Mouse (Mus musculus) hindbrain, embryonic 16.5 days (tissue): ENCODE measurements at regions not wholly inside any gene's neighbourhood (a gene's known extent, or its start where the extent isn't known, plus 50 kb on each side); places are given as distances from the start of the nearest gene placed in this dataset.
A peak's percentile ranks its signal among the peaks of the same experiment; 100 is the strongest.

Experiments used
- ATAC-seq: fragments of 200-750 bp; cut with Nextera tagmentation; 2 replicates; pipeline ENCODE4 v1.8.0; 2017; ENCODE audit warnings: moderate TSS enrichment, moderate library complexity
- H3K27ac ChIP-seq: fragments of 300-500 bp; sonication (generic); 2 replicates; pipeline ENCODE4 v1.5.1; 2014; ENCODE audit warnings: low read depth, mild to moderate bottlenecking, control low read depth, low read length, moderate library complexity
- H3K27me3 ChIP-seq: fragments of 300-500 bp; sonication (generic); replicated peaks from 2 replicates; pipeline ENCODE4 v1.6.1; 2014; ENCODE audit warnings: low read length; ENCODE audit not compliant: control insufficient read depth, insufficient read depth
- H3K36me3 ChIP-seq: fragments of 300-500 bp; sonication (generic); 2 replicates; pipeline ENCODE4 v1.6.1; 2014; ENCODE audit warnings: mild to moderate bottlenecking, low read length, moderate library complexity, mixed read lengths; ENCODE audit not compliant: control insufficient read depth, insufficient read depth
- H3K4me1 ChIP-seq: fragments of 300-500 bp; sonication (generic); 2 replicates; pipeline ENCODE4 v1.6.1; 2014; ENCODE audit warnings: low read depth, low read length; ENCODE audit not compliant: control insufficient read depth, insufficient read depth
- H3K4me2 ChIP-seq: fragments of 300-500 bp; sonication (generic); 2 replicates; pipeline ENCODE4 v1.6.1; 2014; ENCODE audit warnings: mild to moderate bottlenecking, low read length, control low read depth, moderate library complexity
- H3K4me3 ChIP-seq: fragments of 300-500 bp; sonication (generic); 2 replicates; pipeline ENCODE4 v1.5.1; 2014; ENCODE audit warnings: mild to moderate bottlenecking, low read length, control low read depth, moderate library complexity
- H3K9ac ChIP-seq: fragments of 300-500 bp; sonication (generic); 2 replicates; pipeline ENCODE4 v1.6.1; 2014; ENCODE audit warnings: low read depth, mild to moderate bottlenecking, control low read depth, low read length, moderate library complexity
- H3K9me3 ChIP-seq: fragments of 300-500 bp; sonication (generic); 2 replicates; pipeline ENCODE4 v1.6.1; 2014; ENCODE audit warnings: mild to moderate bottlenecking, low read length, moderate library complexity; ENCODE audit not compliant: control insufficient read depth
- WGBS: fragments of 180-500 bp; shearing (Covaris S2); extraction: QIAGEN DNeasy Blood & Tissue Kit; methylation state at CpG from one replicate; pipeline ENCODE4 v1.1.7; 2014; 5-methylcytosine and 5-hydroxymethylcytosine counted together

- Histone ChIP-seq H3K9ac (no peak overlapping the region), H3K4me2 (no peak overlapping the region), H3K4me1 (no peaks in the 10 kb centered on the region), H3K27ac (no peak overlapping the region), H3K9me3 (no peaks in the 10 kb centered on the region), H3K36me3 (no peaks in the 10 kb centered on the region), H3K27me3 (no peaks in the 10 kb centered on the region), H3K4me3 (no peak overlapping the region)
- no peak for ATAC-seq
- 80% methylated on average over 8 of the region's 8 CpGs for whole genome bisulfite sequencing
These were observed 494.7 kb downstream of the Ppargc1a start for GRCm38 (mm10) chr5:51072674-51073468.

- Histone ChIP-seq H3K9ac (no peak overlapping the region), H3K4me2 (no peak overlapping the region), H3K27me3 (no peaks in the 10 kb centered on the region), H3K36me3 (no peaks in the 10 kb centered on the region), H3K9me3 (no peaks in the 10 kb centered on the region), H3K4me1 (no peaks in the 10 kb centered on the region), H3K27ac (no peak overlapping the region), H3K4me3 (no peak overlapping the region)
- 83% methylated on average over 2 of the region's 2 CpGs for WGBS
- ATAC-seq: no peak
These were observed 495.4 kb downstream of the Ppargc1a start for GRCm38 (mm10) chr5:51072146-51072545.

DNA sequence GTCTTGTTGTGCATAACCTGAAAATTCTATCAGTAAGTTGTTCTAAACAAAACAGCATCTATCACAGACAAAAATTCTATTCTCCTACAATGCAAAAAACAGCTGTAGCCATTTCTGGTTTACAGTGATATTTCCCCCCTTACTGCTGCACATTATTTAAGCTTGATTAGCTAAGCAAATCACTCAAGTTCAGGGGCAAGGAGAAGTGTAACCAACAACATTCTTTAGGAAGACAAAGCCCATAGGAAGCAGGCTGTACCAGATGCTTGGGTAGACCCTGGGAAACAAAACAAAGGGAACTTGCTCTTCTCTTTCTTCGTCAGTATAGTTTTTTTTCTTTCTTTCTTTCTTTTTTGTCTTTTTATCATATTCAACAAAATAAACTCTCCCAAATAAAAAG, 497.9 kb downstream of the Ppargc1a start:
- H3K4me1 ChIP-seq: no peaks in the 10 kb centered on the region
- 38% methylated on average over 1 of the region's 1 CpGs for WGBS
- no peaks in the 10 kb centered on the region for H3K9me3 ChIP-seq
- no peak overlapping the region for H3K4me2 ChIP-seq
- no peak overlapping the region for H3K27ac ChIP-seq
- ATAC-seq: no peak
- no peaks in the 10 kb centered on the region for H3K27me3 ChIP-seq
- no peak overlapping the region for H3K4me3 ChIP-seq
- H3K36me3 ChIP-seq: no peaks in the 10 kb centered on the region
- no peak overlapping the region for H3K9ac ChIP-seq

- H3K27me3 ChIP-seq: no peaks in the 10 kb centered on the region
- no peaks in the 10 kb centered on the region for H3K9me3 ChIP-seq
- no peak overlapping the region for H3K27ac ChIP-seq
- ATAC-seq: peak; percentile 50; the same call in 1 of the 2 replicates
- no peaks in the 10 kb centered on the region for H3K4me1 ChIP-seq
- no peak overlapping the region for H3K4me3 ChIP-seq
- H3K4me2 ChIP-seq: no peak overlapping the region
- H3K9ac ChIP-seq: no peak overlapping the region
- 53% methylated on average over 2 of the region's 2 CpGs for WGBS
- no peaks in the 10 kb centered on the region for H3K36me3 ChIP-seq
These were observed 521.7 kb downstream of the Ppargc1a start for GRCm38 (mm10) chr5:51045872-51046271.

DNA sequence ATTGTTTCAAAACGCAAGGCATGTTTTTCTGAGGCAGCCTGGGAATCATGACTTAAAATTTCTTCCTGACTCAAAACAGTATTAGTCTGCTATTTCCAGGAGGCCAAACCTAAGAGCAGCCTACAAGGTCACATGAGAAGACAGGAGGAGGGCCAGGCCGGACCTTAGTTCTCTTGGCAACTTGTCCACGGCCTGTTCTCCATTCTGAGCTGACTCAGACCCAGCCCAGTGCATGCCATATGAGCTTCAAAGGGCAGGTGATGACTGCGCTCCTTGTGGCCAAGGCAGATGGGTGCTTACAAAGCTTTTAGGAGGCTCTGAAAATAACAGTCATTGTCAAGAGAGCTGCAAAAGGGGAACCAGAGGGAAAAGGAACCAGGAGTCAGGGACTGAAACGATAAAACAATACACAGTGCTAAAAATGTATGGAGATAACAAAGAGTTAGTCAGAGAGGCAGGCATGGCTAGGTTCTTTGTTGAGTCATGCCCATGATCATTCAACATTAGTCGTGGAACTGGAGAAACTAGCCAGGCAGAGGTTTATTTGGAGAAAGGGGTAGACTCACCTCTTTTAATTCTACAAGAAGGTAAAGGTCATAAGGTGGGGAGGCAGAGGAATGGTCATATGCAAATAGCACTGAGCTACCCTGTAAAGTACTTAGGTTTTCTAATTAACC, 525.8 kb downstream of the Ppargc1a start:
- no peak overlapping the region for H3K9ac ChIP-seq
- no peak overlapping the region for H3K27ac ChIP-seq
- no peak overlapping the region for H3K4me3 ChIP-seq
- no peaks in the 10 kb centered on the region for H3K27me3 ChIP-seq
- H3K4me1 ChIP-seq: no peaks in the 10 kb centered on the region
- no peak for ATAC-seq
- no peak overlapping the region for H3K4me2 ChIP-seq
- no peaks in the 10 kb centered on the region for H3K36me3 ChIP-seq
- H3K9me3 ChIP-seq: no peaks in the 10 kb centered on the region
- 88% methylated on average over 6 of the region's 6 CpGs for WGBS

DNA sequence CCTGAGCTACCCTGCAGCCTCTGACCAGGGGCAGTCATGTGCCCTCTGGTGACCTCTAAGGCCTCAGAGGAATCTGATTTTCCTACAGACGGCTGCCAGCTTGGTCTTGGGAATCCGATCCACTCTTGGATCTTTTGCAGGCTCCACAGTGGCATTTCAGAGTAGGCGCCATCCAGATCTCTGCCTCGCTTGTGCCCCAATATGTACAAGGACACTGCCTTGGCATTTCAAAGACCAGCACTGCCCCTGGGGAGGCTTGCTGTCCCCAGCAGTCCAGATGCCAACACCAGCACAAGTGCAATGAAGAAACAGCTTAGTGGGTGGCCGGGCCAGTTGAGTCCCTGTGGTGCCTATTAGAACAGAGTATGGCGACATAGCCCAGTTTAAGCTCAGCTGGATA, 526.6 kb downstream of the Ppargc1a start:
- Histone ChIP-seq H3K4me2 (no peak overlapping the region), H3K4me1 (no peaks in the 10 kb centered on the region), H3K9me3 (no peaks in the 10 kb centered on the region), H3K36me3 (no peaks in the 10 kb centered on the region), H3K27ac (no peak overlapping the region), H3K27me3 (no peaks in the 10 kb centered on the region), H3K4me3 (no peak overlapping the region), H3K9ac (no peak overlapping the region)
- 84% methylated on average over 6 of the region's 6 CpGs for WGBS
- ATAC-seq: no peak

- no peak for ATAC-seq
- H3K4me1 ChIP-seq: no peaks in the 10 kb centered on the region
- H3K27ac ChIP-seq: no peak overlapping the region
- no peak overlapping the region for H3K4me3 ChIP-seq
- H3K4me2 ChIP-seq: no peak overlapping the region
- H3K27me3 ChIP-seq: no peaks in the 10 kb centered on the region
- 88% methylated on average over 6 of the region's 6 CpGs for WGBS
- H3K9me3 ChIP-seq: no peaks in the 10 kb centered on the region
- no peaks in the 10 kb centered on the region for H3K36me3 ChIP-seq
- no peak overlapping the region for H3K9ac ChIP-seq
These were observed 527.1 kb downstream of the Ppargc1a start for GRCm38 (mm10) chr5:51040463-51040862.

GRCm38 (mm10) chr5:51039713-51040178, 527.8 kb downstream of the Ppargc1a start:
- Histone ChIP-seq H3K4me1 (no peaks in the 10 kb centered on the region), H3K4me3 (no peak overlapping the region), H3K9me3 (no peaks in the 10 kb centered on the region), H3K27me3 (no peaks in the 10 kb centered on the region), H3K36me3 (no peaks in the 10 kb centered on the region), H3K27ac (no peak overlapping the region), H3K9ac (no peak overlapping the region), H3K4me2 (no peak overlapping the region)
- 84% methylated on average over 5 of the region's 5 CpGs for WGBS
- no peak for ATAC-seq

DNA sequence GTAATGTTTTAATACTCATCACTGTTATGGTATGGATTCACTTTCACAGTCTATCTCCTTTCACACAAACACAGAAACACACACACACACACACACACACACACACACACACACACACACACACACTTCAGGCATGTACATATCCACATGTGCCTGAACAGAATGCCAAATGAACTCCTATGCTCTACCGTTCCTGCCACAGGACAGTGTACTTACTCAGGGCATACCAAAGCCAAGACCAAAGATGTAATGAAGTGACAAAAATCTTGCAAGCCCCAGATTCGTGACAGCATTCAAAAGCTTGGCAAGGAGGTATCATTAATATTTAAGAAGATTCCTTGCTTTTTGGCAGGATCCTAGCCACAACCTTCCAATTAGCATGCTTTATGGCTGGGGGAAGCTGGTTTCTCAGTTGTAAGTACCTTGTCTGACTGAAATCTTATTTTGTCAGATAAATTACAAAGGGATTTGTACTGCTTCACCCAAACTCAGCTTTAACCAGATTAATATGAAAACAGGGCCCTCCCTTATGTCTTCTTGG, 531.0 kb downstream of the Ppargc1a start:
- Histone ChIP-seq H3K9me3 (no peaks in the 10 kb centered on the region), H3K4me1 (no peaks in the 10 kb centered on the region), H3K36me3 (no peaks in the 10 kb centered on the region), H3K9ac (no peak overlapping the region), H3K27me3 (no peaks in the 10 kb centered on the region), H3K4me3 (no peak overlapping the region), H3K4me2 (no peak overlapping the region), H3K27ac (no peak overlapping the region)
- 57% methylated on average over 2 of the region's 2 CpGs for WGBS
- no peak for ATAC-seq
